Mouse (Mus musculus): ENCODE results near the gene Mafg.

DNA sequence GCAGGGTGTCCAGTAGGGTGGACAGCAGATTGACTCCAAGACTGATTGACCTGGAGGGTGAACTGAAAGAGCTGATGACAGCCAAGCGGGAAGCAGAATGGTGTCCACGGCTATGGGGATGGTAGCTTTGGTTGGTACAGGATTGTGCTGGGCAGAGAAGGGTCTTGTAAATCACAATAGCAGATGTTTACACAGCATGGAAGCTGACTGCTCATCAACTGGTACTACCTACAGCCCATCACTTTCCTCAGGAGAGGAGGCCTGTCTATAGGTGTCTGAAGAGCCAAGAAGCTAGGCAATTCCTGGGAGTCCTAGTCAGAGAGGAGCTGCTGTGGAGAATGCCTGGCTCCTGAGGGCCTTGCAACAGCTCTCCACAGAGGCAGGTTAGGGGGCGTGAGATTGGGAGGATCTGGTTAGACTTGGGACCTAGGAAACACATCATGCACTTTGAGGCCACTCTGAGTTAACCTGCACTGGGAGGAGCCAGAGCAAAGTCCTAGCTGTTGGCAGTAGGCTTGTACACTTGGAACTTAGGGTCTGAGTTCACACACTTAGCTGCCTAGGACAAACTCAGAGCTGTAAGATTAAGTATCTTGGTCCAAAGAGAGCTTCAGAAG is 56.9 kb downstream of the Mafg start:
- TF ChIP-seq CTCF (conservative IDR thresholded peaks at IDR 0.05; ENCODE audit: low read length), result no peak
- no peak for TF ChIP-seq NANOG (IDR thresholded peaks at IDR 0.05; ENCODE audit: borderline replicate concordance, low read length)
- TF ChIP-seq POU5F1 (IDR thresholded peaks at IDR 0.05; ENCODE audit: borderline replicate concordance, low read length), result no peak

Measured in E14TG2a.4 (cell line).